Mouse (Mus musculus) B cell, adult 2 months (primary cell): ENCODE results near the gene Cd300ld5.
"Not testable (repeated sequence)": the region's sequence is repeated elsewhere in the genome, so short reads cannot be mapped to it uniquely, and the experiment has no call there.

ENCODE experiments used
- DNase-seq, 2 experiments: peaks; one replicate each; pipeline ENCODE4 v3.0.0; 2022

The Cd300ld5 gene

DNA sequence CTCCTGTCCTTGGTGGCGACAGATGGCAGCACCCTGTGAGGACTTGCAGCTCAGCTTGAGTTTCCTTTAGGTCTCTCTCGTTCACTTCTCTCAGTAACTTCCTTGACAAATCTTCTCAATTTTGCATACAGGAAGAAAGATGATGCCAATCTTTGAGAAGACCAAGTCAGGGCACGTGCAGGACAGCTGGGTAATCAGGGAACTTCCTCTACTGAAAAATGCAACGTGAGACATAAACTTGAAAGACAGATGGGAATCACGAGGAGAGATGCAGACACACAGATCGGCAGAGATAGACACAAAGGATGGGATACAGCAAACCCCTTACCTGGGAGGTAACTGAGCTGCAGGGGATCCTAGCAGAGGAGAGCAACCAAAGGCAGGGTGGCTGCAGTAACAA is at the start of gene Cd300ld5:
Gene Cd300ld5 (minus strand): TSS at position 101 of the 400 bp plus-strand sequence.
- not testable (repeated sequence) for DNase-seq

DNA sequence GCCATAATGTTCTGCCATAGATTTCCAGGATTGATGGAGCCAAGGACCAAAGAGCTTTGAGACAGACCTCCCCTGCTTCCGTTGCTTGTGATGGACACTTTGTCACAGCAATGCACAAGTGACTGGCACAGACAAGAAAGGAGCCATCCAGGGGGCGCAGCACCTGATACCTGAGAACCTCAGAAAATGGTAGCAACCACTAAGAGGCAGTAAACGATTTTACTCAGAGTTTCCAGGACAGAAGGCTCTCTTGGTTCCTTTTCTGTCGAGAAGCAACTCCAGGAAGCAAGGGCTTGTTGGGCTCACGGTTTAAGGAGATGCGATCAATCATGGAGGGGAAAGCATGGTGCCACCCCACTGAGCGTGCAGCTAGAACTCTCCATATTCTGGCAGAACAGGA is 48.6 kb upstream of the Cd300ld5 start:
- no peak for DNase-seq

DNA sequence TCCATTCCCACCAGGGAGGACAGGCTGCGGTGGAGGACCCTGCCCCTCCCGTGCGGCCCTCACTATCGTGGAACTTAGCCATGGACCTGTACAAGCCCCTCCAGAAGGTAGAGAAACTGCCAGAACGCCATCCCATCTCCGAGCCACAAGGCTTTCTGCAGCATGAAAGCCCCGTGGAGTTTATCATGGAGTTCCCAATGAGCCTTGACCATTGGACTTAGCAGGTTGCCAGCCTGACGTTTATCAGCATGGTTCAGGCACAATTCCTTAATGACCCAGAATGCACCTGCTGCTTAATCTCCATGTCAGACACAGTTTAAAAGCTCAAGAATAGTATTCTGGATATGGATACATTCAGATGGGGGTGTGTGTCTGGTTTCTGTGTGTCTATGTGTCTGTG is 47.5 kb upstream of the Cd300ld5 start:
- no peak for DNase-seq

DNA sequence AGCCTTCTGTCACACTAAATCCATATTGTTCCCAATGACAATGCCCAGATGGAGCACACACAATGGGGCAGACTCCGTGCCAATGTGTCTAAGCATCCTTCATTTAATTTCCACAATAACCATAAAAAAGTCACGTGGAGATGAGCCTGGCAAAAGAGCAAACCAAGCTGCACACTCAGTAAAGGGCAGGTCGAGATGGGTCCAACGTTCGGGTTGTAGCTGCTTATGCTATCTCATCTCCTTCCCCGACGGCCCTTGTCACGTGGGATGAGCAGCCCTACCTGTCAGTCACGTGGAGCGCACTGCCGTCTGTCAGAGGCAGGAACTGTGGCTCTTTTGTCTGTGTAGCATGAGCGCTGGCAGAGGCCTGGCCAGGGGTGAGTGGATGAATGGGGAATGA is 47.0 kb upstream of the Cd300ld5 start:
- DNase-seq: no peak

DNA sequence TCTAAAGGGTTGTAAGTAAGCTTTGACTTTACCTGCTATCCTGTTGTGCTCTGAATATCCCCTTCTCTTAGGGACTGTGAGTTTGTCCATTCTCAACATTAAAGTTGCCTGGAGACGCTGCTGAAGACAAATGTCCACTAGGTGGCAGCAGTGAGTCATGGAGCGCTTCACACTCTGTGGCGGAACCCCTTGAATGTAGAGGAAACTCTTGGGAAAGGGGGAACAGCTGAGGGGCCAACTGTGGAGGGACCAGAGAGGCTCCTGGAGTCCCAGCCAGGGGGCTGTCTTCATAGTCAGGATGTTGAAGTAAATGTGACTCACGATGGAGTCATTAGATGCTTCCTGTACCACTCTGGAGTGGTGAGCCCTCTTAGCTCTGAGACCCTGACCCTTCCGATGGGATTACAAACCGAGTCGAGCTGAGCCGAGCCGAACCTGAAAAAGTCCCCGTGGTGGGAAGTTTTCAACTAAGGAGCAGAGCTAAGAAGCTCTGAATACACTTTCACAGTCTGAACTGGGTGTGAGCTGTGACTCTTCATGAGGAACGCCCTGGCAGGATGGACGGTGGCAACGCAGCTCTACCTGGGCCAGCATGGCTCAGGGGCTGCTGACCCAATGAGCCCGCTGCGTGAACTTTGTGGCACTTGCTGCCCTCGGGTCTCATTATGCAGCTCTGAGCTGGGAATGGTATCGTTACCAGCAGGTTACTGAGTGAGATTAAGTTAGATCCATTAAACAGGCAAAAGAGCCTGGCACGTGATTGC is 46.0 kb upstream of the Cd300ld5 start:
- DNase-seq: peak; percentile 78

DNA sequence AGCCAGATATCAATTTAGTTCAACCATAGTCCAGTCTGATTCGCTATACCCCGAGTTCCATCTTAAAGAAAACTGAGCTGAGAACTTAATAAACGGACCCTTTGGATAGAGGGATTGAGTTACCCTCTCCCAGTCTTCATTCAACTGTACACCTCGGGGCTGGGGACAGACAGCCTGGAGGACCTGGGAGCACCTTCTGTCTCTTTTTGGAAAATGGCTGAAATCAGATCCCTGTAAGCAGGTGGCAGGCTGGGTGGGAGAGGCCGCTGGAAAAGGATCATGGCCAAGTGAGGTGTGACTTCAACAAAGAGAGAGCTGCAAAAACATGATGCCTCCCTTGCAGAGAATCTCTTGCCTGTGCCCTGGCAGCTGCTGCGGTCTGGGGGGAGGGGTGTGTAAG is 44.6 kb upstream of the Cd300ld5 start:
- DNase-seq: no peak

DNA sequence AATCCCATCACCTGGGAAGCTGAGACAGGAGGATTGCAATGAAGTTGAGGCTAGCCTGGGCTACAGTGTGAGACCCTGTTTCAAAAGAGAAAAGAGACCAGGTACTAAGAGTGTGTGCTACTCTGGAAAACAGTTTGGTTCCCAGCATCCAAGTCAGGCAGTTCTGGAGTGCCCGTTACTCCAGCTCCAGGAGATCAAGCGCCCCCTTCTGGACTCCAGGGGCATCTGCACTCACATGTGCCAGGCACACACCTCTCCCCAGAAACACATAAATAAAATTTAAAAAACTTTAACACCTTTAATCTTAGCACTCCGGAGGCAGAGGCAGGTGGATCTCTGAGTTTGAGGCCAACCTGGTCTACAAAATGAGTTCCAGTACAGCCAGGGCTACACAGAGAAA is 43.8 kb upstream of the Cd300ld5 start:
- DNase-seq: no peak

DNA sequence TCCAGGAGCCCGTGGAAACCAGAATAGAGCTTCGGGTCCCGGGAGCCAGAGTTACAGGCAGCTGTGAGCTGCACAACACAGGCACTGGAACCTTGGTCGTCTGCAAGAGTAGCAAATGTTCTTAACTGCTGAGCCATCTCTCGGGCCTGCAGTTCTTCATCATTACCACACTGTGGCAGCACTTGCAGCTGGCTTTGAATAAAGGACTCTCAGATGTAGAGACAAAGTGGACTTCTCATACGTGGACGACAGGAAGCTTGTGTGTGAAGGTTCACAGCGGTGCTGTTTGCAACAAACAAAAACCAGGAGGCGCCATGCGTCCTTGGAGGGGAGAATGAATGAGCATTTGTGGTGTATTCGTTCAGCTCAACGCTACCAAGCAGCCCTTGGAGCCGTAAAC is 43.3 kb upstream of the Cd300ld5 start:
- DNase-seq: peak; percentile 61 to 64

DNA sequence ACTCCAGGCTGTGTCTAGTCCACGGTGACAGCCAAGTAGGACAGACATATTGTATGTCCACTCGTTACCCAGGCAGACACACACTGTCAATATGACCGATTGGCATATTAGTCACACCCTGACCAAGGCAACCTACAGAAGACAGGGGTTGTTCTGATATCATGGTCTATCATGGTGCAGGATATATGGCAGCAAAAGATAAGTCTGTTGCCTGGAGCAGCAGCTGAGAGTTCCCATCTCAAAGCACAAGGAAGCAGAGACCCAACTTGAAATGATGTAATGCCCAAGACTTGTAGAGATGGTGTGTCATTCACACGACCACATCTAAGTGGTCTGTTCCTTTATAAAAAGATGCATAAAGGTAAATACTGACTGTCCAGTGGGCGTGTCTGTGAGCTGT is 41.1 kb upstream of the Cd300ld5 start:
- no peak for DNase-seq

DNA sequence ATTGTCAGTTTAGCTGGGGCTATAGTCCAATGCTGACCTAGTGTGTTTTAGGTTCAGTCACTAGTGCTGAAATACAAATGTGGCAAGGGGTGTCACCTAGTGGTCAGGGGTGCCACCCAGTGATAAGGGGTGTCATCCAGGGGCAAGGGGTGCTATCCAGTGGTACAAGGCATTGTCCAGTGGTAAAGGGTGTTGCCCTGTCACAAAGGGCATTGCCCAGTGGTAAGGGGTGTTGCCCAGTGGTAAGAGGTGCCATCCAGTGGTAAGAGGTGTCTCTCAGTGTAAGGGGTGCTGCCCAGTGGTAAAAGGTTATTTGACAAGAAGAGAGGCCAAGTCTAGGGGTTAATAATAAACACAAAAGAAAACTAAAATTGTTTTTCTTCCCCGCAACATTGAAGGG is 39.9 kb upstream of the Cd300ld5 start:
- no peak for DNase-seq

DNA sequence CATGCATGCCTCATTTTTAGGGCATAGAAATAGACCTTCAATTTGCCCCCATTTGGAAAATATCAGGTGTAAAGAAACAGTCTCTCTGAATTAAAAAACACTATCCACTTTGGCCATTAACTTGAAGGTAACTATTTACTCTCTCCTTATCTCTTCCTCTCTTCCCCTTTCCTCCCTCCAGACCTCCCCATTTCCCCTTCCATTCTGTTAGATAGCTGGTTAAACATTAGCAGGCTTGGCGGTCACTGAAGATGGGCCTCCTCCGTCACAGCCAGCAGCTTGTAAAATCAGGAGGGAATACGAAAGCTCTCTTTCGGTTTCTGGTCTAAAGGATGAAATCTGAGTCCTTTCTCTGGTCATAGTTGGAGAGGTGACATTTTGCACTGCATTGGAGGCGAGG is 38.3 kb upstream of the Cd300ld5 start:
- DNase-seq: no peak

DNA sequence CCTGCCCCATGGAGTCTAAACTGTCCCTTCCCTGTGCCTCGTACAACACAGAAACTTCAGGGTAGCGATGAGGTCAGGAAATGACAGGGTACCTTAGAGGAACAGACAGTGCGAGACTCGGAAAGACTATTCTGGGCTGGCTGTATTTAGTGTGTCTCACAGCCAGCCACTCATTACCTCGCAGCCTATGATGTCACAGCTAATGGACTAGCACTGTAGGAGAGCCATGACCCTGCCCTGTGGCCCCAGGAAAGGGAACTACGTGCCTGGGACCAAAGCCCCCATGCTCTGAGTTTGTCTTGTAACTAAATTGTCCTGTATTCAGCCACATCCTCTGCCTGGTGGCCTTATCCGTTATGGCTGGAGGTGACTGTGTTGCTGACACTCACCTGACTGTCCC is 37.8 kb upstream of the Cd300ld5 start:
- DNase-seq: no peak

DNA sequence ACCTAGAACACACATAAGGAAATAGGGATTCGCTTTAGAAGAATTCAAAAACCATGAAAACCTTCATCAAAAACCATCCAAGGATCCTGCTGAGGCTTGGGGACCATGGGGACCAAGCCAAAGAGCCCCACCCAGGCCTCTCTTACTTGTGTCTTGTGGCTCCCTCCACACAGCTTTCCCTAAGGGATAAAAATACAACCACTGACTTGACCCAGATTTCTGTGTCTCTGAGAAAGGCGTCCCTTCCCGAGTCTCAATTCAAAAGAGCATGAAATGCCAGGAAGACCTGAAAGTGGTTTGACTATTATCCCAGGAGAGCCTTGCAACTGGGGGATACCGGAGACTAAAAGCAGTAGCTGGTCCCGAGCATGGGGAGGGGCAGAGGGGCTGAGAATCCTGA is 35.4 kb upstream of the Cd300ld5 start:
- DNase-seq: no peak

DNA sequence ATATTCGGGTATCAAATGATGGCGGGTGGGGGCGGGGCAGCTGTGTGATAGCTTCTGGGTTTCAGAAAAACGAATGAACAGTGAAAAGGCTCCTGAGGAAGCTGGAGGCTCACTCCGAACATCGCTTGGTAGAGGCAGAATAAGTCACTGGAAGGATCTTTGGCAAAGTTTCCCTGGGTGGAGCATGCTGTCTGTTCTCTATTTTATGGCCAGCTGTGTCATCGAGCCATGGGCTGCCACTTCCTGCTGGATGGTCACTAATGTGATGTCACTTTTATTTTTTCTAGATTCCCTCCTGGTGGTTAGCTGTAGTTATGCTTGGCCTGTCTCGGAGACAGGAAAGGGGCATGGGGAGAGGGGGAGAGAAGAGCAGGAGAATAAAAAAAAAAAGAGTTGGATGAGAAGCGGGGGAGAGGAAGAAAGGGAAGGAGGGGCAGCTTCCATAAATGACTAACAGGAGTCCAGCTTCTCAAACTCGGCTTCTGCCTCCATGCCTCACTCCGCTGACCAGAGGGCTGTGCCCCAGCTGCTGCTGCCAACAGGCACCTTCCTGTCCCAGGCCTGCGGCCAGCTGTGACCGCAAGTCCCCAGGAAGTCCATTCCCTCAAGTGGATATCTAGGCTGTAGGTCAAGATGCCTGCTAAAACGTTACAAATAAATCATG is 34.2 kb upstream of the Cd300ld5 start:
- no peak for DNase-seq

DNA sequence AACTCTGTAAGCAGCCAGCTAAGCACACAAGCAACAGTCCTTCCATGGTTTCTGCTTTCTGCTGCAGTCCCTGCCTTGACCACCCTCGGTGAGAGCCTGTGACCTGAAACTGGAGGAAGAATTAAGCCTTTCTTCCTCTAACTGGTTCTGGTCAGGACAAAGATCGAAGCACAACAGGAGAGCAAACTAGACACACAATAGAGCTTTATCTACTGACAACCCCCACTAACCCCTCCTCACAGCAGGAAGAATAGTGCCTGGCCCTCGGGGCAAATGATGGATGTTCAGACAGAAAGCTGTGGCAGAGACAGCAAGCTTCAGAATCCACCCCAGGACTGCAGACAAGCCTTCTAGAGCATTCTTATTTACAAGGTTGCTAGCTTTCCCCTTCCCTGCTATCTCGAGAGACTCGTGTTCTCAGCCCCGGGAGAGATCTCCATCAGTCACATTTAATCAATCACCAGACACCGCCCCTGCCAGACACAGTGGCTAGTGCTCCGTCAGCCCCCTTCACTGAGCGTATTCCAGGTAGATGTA is 33.5 kb upstream of the Cd300ld5 start:
- no peak for DNase-seq

DNA sequence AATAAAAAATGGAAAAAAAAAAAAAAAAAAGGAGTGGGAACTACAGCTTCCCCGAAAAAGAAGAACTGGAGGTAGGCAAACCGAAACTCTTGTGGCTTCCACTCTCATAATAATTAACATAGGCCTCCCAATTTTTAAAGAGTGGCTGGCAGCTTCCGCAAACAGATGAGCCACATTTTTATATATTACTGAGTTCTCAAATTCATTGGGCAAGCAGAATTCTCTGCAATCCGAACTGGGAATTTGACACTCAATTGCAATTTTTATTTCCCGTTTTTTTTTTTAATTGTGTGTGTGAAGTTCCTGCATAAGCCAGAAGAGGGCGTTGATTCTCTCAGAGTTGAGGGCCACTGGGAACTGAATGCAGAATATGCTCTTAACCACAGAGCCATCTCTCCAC is 29.2 kb upstream of the Cd300ld5 start:
- peak in 1 of 2 experiments; percentile 15 for DNase-seq

DNA sequence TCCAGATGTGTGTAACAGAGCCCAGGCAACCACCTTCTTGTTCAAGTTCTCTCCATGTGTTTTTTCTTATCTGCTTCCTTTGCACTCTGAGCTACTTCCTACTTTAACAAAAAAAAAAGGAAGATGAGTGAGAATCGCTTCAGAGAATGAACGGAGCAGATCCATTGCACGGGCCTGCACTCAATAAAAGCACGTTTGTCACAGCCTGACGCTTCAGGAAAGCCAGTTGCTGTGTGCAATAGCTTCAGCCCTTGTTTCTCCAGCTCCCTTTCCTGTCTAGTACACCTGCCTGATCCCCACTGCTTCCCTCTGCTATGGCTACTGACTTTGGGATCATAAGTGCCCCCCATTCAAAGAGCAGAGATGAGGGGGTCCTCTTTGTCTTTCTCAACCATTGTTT is 24.5 kb upstream of the Cd300ld5 start, which contains the start of gene Cd300e:
Gene Cd300e (minus strand): TSS at position 101 of the 400 bp plus-strand sequence.
- DNase-seq: no peak

DNA sequence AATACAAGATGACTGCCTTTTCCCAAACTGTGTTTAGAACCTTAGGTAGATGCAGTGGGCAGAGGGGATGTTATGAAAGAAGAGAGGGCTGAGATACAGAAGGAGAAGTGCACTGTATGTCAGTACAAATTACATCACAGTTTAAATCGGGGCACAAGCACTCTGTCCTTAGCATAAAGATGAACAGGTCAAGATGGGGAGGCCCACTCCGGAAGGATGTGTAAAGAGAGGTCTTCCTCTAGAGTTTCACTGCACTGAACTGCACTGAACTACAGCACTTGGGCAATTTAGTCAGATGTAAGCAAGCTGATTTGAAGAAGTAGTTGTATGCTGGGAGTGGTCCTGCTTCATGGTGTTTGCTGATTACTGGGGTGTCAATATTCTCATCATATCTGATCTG is 22.2 kb upstream of the Cd300ld5 start:
- no peak for DNase-seq

DNA sequence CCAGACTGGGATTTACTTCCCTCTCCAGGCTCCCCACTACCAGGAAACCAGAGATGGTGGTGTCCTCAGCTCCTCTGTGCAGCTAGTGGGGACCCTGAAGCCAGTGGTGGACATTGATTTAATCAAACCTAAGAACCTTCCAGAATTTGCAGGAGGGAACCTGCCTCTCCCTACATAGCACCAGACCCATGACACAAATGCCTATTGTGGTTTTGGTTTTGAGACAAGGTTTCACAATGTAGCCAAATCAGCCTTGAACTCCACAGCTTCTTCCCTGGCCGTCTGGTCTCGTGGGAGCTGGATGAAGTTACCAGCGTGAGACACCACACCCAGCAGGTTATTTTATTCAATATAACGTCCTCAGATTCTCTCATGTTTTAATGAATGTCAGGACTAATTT is 21.1 kb upstream of the Cd300ld5 start:
- DNase-seq: no peak

DNA sequence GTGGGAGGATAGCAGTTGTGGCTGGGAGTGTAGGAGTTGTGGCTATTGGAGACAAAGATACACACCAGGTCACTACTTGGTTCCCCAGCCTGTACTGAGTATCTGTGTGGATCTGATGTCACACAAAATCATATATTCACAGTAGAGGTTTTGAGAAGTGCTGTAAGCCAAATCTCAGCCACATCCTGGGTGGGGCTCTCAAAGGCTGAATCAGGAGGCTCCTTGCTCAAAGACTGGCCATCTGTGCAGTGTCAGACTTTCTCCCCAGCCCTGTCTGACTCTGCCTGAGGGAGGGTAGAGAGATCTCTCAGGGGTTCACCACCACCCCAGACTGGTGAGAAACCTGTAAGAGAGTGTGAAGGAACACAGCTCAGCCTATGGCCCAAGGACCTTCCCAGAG is 17.0 kb upstream of the Cd300ld5 start:
- DNase-seq: no peak

DNA sequence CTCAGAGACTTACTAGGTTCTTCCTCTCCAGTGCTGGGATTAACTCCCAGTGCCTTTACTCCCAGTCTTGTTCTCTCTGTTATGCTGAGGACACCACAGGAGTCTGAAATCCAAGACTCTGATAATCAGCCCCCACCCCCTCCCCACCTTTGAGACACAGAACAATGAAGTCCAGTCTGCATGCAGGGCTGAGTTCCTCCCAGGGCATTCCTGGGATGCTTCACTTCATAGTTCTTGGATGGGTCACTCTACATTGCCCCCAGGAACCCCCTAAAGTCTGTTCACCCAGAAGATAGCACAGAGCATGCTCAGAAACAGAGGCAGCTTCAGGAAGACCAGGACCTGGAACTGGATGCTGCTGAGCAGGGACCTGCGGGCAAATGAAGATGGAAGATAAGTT is 15.4 kb upstream of the Cd300ld5 start:
- no peak for DNase-seq

DNA sequence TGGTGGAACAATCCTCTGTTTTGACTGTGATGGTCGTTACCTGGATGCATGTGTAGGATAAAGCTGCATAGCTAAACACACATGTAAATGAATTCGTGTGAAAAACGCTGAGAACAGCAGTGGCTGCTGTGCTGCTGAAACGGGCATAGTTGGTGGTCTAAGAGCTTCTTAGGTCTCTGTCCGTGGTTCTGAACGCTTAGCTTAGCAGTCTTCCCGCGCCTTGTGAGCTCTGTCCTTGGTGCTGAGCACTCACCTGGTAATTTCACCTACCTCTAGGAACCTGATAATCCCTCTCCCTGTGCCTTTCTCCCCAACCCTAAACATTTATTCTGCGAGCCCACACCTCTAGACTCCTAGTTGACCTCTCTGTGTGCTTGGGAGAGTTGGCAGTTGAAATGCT is 14.6 kb upstream of the Cd300ld5 start:
- peak; percentile 29 to 31 for DNase-seq

DNA sequence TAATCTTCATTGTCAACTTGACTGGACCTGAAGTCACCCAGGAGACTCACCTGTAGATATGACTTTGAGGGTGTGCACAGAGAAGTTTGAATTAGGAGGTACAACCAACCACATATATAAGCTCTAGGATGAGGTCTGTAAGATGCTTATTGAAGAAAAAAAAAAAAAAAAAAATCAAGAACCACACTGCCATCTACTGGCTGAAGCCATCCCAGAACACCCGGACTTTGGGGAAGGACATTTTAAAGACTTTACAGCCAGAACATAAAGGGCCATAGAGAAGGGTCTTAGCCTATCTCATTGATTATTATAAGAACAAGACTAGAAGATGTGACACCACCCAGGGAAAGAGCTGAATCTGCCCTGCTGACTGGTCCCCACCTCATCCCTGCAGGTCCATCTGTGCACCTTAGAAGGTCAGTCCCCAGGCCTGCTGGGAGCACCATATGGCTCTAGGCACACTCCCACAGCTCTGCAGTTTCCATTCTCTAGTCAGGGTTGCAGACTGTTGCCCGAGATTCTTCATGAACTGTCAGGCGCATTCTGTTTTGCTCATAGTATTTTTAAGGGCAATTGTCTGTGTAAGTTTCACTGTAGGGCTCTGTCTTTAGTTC is 11.8 kb upstream of the Cd300ld5 start:
- DNase-seq: peak; percentile 14 to 32

DNA sequence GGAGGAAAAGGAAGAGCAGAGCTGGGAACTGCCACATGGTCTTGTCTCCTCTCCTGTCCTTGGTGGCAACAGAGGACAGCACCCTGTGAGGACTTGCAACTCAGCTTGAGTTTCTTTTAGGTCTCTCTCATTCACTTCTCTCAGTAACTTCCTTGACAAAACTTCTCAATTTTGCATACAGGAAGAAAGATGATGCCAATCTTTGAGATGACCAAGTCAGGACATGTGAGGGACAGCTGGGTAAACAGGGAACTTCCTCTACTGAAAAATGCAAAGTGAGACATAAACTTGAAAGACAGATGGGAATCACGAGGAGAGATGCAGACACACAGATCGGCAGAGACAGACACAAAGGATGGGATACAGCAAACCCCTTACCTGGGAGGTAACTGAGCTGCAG is 10.7 kb upstream of the Cd300ld5 start, which contains the start of gene Cd300ld3:
Gene Cd300ld3 (minus strand): TSS at position 151 of the 400 bp plus-strand sequence.
- no peak for DNase-seq
